Mouse (Mus musculus) cerebellum, adult 11-12 months (tissue): ENCODE results near the gene Hoxa13.

ENCODE experiments used
- DNase-seq: peaks from one replicate; pipeline ENCODE4 v3.0.0; 2022

Gene Hoxa13

GRCm38 (mm10) chr6:52208072-52208867, 52.4 kb downstream of the Hoxa13 start, which contains the start of gene Hoxa6:
TSS of gene Hoxa6 (minus strand) at chr6:52208722.
- DNase-seq: no peak
